Mouse (Mus musculus) cerebellum, adult 9-10 months (tissue): ENCODE results near the gene Pxdn.

Source experiments
- DNase-seq: peaks from one replicate; pipeline ENCODE4 v3.0.0; 2022

Gene Pxdn

DNA sequence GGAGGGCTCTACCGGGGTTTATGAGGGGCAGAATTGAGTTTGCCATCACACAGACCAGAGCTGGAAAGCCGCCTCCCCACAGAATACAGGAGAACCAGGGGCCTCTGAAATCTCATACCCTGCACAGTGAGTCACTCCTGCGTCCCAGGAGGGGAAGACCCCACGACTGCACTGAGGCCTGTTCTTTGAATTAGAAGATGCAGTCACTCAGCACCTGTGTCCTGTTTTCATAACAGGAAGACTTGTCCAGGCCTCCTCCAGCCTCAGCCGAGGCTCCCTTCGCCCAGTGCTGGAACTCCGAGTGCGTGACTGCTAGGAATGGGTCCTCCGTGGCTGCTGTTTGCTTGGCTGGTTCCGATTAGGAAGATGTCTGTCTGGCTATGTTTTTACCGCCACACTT, 16.6 kb downstream of the Pxdn start:
- no peak for DNase-seq

DNA sequence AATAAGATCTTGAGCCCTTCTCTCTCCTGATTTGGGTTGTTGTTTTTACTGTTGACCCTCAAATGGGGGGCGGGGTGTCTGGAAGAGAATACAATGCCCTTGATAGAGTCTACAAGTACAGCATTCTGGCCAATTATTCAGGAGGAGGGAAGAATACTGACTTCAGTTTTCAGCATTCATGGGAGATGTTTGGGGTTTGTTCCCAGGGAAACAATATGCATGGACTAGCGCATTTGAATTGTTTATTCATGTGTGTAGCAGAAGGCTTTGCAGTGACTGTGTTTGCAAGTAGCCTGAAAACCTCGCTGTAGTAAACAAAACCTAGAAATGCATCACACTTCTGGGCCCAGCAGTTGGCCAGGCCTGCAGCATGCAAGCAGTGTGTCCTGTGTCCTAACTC, 17.1 kb downstream of the Pxdn start:
- no peak for DNase-seq

DNA sequence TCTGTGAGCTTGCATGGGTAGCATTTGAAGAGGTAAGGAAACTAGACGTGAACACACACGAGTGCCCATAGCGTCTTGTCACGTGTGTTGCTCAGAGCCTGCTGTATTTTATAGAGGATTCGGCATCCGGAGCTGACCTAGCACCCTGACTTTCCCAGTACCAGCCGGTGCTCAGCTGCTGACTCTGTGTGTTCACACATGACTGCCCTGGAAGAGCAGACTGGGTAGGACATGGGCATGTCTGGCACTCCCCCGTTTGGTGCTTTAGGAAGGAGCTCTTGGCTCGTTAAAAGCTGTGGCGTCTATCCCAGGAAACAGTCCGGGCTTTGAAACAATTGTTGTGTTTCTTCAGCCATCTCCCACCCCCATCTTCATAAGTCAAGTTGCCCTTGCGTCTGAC, 19.6 kb downstream of the Pxdn start:
- DNase-seq = no peak

DNA sequence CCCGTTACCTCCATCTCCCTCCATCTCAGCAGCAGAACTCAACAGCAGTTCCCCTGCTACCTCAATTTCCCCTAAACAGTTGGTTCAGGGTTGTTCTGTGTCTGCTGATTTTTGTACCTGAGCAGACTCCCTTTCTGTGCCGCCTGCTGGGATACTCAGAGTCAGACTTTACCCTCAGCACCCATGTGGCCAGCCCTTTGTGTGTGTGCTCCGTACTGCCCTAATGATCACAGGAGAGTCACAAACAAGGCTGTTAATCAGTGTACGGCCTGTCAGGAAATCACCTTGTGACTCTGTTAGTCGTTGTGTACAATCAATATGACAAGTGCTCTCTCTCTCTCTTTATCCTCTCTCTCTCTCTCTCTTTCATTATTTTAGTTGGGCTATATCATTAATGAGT, 21.2 kb downstream of the Pxdn start:
- no peak for DNase-seq

DNA sequence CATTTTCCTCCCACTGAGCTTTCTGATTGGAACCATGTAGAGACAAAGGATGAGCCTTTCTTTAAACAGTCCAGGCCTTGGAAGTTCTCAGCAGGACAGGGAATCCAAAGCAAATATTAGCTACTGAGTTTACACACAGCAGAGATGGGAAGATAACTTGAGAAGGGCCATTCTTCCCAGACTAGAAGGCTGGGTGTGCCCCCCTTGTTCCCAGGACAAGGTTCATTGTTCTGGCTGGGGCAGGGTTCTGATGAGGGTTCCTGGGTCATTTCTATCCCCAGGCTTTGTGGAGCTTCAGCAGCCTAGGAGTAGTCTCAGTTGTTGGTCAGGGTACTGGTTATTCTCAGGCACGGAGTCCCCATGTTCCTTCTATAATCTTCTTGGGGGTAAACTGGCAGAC, 23.6 kb downstream of the Pxdn start:
- DNase-seq = no peak

DNA sequence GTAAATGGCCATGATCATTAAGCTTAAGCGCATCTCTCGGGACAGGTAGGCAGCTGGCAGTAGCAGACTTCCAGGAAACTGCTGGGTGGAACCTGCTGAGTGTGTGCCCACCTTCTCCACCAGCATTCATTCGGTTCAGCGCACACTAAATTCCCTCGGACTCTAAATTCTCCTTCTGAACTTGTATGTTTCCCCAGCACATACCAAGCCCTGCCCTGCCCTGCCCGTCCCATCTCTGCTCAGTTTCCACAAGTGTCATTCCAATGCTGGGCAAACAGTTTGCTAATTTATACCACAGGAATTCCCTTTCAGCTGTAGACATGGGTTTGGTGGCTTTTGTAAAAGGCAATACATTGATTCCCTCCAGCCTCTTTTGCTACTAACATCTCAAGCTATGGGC, 27.6 kb downstream of the Pxdn start:
- DNase-seq = no peak

DNA sequence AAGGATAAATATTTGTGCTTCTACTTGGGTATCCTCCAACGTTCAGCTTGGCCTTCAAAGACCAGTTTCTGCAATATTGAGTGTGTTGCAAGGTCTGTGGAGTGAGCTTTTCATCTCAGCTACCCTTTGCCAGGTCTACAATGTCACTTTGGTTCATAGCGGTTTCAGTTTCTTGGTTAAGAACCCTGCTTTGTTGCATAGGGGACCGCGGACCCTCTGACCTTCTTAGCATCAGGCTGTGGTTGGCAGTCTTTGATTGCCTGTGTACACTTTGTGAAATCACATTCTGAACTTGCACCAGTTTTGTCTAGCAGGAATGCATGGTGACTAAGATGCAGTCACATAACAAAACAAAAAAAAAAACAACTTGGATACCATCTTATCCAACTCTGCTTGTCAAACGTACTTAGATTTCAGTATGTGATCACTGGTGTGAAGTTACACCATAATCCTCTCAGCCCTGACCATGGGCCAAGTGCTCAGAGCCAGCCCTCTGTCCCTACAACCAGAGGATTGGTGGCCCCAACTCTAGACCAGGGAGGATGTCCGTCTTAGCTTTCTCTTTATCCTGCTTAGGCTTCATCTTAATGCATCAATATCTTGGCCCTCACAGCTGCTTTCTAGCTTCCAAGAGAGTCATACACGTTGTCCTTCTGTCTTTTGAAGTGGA, 34.5 kb downstream of the Pxdn start:
- DNase-seq = no peak

DNA sequence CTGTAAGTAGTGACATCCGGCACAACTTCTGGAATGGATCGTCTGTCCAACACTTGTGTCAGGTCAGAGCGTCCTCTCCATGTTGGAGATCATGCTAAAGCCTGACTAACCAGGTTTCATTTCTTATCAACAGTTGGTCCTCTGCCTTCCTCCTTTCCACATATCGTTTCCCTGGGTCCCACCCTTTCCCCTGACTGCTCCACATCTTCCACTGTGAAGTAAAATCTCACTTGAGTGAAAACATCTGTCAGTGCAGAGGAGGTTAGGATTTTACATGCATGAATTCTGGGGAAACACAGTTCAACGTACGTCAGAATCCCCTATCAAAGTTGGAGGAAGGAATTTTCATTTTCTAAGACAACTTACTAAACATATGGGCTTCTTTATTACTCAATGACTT, 35.1 kb downstream of the Pxdn start:
- DNase-seq = no peak

DNA sequence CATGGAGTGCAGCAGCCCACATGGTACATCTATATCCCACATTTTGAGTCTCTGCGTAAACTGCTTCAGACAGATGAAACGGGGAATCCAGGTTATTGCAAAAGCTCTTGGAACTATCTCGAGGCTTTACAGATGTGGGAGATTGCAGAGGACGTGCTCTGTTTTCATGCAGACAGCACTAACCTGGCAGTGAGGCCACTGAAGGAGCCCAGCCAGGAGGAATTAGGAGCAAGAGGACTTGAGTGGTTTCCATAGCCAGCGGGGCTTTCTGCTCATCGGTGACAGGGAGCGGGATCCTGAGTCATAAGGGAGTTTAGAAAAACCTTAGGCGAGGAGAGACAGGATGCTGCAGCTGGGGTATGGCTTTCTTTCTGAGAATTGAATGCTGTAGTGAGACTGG, 42.7 kb downstream of the Pxdn start:
- no peak for DNase-seq

DNA sequence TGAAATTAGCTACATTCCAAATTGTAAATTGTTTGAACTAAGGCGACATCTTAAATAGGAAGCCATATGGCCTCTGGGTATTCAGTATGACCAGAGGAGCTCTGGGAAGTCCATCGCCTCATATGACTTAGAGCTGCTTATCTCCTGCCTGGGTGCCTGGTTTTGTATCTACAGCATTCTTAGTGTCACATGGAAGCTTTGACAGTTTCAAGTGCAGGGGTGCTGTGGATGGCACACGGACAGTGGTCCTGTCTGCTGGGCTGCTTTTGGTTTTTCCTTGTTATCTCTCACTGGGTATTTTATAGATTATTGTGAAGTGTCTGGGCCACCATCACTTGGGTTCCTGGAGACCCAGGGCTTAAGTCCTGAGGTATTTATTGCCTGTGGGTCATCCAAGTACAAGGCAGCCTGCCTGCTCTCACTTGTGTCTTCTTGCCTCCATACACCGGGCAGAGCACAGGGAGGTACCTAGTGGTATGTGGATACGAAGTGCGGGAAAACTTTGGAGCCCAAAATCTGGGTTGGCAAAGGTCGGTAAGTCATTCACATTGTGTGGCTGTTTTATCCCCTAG, 44.4 kb downstream of the Pxdn start:
- no peak for DNase-seq

DNA sequence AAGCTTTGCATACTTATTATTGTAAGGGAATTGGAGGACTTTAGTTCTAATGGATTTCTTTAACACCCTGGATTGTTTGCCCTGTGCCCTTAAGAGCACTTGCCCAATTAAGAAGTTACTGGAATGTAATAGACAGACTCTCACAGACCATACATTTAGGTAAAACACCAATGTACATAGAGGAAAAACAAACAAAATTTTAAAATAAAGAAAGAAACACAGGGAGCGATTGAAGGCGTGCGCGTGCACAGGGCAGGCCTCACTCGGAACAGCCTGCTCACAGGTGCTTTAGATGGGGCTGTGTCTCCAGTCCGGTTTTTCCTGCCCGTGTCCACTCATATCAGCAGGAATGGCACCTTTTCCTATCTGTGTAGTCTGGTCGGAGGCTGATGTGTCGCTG, 45.8 kb downstream of the Pxdn start:
- DNase-seq = no peak

DNA sequence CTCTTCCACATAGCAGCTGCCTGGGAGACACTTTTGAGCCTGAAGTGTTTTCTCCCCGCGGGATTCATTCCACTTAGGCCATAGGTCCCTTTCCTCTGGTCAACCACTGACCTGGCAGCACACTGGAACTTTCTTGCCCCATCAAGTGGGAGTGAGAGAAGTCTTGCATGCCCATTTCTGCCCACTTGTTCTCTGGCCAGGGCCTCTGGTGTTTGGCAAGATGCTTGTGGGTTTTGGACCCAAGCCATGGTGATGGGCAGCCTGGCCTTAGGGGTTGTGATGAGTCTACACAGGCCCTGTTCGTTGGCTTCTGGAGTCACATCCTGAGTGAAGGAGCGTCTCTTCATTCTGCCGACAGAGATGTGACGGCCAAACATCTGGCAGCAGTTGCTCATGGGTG, 47.7 kb downstream of the Pxdn start:
- DNase-seq = no peak

DNA sequence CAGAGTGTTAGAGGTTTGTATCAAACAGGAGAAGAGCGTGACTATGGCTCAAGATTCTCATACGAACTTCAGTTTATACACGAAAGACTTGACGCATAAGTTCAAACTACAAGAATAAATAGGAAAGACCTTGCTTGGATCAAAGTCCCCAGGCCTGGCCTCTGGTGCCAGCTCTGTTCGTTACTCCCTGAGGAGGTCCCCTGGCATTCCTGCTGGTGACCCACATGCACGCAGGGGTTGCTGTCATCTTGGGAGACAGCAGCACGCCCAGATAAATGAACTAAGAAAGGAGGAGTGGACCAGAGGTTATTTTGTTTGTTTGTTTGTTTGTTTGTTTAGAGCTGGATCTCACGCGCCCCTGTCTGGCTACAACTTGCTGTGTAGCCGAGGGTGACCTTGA, 48.8 kb downstream of the Pxdn start:
- DNase-seq = no peak

DNA sequence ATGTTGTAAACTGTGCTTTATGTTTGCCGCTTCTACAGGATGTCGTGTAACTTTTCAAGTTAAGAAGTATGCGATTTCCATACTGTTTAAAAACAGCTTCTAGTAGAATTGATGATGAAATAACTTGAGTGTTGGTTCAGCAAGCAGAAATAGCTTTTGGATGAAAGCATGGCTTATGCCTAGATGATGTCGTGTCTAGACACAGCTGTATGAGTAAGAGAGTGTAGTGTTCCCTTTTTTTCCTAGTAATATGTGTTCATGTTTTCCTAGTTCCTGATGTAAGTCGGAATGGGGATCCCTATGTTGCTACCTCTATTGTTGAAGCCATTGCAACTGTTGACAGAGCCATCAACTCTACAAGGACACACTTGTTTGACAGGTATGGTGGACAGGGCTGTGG, 61.5 kb downstream of the Pxdn start:
- no peak for DNase-seq

DNA sequence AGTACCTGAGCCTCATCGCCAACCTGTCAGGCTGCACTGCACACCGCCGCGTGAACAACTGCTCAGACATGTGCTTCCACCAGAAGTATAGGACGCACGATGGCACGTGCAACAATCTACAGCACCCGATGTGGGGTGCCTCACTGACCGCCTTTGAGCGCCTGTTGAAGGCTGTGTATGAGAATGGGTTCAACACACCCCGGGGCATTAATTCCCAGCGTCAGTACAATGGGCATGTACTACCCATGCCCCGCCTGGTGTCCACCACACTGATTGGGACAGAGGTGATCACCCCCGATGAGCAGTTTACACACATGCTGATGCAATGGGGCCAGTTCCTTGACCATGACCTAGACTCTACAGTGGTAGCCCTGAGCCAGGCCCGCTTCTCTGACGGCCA, 64.5 kb downstream of the Pxdn start:
- no peak for DNase-seq

DNA sequence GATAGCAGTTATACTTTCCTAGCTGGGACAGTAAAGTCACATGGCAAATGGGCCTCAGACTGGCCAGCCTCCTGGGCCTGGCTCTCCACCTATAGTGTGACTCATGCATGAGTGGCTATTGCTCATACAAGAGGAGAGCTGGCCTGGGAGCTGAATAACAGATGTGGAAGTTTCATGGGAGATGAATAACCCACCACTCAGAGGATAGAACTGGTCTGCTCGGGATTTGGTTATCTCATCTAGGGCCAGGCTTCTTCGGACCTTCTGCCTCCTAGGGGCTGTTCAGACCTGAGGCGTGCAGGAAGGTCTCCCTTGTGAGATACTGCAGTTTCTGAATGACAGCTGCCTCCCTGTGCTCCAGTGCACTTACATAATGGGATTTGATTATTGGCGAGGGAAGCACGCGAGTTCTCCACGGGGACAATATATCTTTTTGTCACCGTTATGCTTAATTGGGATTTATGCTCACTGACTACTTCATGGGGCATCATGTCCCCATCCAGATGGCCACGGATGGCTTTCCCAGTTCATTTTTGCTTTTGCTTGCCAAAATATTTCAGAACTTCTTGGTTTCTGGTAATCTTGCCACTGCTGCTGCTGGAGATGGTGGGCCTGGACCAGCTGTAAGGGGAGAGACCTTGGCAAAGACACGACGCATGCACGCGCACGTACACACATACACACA, 66.4 kb downstream of the Pxdn start:
- no peak for DNase-seq

DNA sequence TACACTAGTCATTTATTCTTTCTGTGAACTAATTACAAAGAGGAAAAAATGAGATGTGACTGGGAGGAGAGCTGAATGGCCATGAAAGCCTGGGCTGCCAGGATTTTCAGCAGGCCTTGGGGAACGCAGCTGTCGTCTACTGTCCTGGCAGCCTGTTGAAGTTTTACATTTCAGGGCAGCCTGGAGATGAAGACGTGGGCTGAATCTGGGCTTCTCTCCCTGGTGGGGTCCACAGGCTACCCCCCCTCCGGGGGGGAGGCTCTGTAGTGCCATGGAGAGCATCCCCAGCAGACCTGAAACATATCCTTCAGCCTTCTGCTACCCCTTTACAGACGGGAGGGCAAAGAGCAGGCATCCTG, 66.9 kb downstream of the Pxdn start:
- DNase-seq = no peak

DNA sequence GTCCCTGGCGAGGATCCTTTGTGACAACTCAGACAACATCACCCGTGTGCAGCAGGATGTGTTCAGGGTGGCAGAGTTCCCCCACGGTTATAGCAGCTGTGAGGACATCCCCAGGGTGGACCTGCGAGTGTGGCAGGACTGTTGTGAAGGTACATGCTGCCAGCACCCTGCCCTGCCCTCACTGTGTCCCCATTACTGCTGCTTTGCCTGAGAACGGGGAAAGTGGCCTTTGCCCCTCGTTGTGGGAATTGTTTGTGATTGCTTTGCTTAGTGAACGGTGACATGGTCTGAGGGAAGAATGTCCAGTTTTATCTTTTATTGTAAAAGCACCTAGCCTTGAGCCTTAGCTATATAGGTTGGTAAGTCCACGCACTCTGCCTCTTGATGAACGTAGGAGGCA, 69.2 kb downstream of the Pxdn start:
- no peak for DNase-seq

DNA sequence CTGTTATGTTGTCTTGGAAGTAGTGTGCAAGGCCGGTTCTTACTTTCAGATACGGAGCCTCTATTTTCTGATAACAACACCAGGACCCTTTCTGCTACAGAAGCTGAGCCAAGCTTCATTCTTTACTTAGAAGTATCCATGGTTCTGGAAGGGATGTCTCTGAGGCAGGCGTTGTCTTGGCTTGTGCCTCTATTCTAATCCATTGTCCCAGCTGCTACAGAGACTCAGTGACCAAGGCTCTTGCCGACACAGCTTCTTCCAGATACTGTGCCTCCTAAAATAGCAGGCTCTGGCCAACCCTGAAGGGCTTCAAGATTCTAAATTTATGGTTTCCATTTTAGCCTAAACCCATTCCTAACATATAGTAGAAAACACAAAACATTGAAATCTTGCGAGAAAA, 71.3 kb downstream of the Pxdn start:
- no peak for DNase-seq

DNA sequence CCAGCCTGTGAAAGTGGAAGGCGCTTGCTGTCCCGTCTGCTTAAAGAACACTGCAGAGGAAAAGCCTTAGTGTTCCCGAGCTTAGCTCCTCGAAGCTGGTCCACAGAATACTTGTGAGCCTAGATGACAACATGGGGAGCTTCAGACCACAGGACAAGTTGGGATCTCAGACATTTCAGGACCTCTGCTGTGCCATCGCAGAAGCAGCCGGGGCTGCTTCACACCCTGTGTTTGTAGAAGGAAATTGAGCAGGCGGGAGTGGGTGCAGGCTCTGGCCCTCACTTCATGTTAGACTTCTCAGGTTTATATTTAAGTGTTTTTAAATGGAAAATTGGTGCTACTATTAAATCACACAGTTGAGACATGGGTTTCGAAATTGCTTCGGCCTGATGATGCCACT, 78.1 kb downstream of the Pxdn start:
- no peak for DNase-seq

DNA sequence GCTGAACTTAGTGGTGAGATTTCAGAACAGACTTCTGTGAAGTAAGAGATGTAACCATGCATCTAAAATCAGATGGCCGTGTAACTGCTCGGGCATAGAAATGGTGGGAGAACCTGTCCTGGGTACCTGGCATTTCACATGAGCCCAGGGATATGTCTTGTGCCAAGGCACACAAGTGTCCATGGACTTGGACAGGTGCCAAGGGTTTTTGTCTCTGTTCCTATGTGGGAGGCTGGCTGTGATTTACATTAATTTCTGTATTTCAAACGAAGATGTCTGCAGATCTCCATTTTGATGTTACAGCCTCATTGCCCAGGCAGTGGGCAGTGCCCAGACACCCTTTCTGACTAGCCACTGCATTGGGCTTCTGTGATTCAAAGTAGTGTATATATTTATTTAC, 79.7 kb downstream of the Pxdn start:
- DNase-seq = no peak

DNA sequence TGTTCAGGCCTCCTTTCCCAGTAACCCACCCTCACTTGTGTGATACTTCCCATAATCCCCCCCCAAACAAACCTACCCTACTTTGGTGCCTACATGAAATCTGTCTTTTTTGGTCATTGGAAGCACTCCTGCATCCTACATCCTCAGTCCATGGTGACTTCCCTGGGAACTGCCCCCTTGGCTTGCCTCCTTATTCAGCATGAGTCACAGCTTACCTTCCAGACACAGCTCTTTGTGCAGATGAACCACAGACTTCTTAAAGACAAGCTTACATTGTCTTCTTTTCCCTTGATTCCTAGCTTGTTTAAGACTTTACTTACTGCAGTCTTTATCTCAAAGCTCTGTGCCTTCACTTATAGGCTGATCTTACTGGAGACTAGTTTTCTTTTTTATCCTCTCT, 83.0 kb downstream of the Pxdn start:
- DNase-seq = no peak

DNA sequence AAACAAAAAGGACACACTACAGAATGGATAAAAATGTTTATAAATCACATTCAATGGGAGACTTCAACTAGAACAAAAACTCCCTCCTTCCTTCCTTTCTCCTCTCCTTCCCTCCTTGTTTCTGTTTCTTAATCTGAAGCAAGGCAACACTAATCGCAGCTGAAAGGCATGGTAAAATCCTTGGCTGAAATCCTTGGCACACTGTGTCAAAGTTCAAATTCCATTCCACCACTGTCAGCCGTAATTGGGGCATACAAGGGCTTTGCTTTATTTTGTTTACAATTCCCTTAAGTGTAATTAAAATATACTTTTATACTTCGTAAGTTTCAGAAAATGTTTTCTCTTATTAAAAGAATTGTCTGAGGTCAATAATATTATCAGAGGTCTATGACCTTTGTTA, 86.1 kb downstream of the Pxdn start:
- no peak for DNase-seq

DNA sequence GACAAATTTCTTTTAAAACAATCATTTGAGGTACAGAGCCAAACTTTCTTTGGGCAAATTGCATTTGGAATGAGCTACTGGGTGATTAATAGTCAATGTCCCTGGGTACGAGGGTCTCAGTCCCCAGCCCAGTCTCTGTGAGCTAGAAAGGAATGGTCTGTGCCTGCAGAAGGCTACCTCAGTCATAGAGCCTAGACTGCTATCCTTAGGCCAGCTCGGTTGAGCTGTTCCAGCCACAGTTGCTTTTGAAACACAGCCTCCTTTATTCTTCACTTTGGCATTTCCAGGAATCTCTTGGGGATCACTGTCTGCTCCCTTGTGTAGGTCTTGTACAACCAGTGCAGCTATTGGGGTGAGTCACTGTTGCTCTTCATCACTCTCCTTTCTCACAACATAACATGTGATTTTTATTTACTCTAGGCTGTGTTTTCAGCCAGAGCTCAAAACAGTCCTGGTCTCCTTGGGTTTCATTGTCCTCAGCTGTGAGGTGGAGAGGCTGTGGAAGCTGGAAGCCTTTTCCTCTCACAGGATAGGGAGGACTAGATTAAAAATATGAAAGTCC, 86.9 kb downstream of the Pxdn start:
- DNase-seq = no peak
